Mouse (Mus musculus): ENCODE results near the gene Atxn3.
"Not testable (repeated sequence)": the region's sequence is repeated elsewhere in the genome, so short reads cannot be mapped to it uniquely, and the experiment has no call there.

The Atxn3 gene

DNA sequence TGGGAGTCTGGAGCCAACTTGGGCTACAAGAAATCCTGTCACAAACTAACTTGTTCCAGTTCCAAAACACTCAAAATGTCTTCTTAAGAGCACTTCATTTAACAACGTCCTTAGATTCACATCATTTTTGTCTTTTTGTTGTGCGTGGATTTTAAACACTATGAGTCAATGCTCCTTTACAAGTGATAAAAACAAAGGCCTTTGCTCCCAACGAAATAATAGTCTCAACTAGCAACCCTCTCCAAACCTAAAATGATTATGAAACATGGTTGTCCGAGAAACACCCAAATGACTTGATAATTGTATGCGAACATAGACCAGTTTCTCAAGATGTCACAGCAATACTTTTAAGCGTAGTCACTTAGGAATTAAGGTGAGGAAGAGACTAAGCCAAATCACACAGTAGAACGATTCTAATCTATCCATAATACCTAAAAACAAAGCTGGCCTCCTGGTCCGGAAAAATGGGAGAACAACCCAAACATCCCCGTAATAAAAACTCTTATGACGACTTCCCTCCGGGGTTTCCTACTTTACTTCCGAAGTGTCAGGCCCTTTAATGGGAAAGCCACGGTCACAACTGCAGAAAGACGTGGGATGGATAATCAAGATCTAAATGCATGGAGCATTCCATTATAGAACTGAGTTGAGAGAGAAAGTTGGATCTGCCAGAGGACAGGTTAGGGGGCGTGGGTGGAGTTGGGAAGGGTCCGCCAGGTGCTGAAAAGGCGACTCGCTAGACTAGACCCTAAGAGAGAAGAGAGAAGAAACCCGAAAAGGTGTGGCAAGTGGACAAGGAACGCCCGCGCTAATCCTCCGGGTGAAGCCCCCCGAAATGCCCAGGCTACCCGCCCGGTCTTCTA is 736 bp downstream of the Atxn3 start:
- no peak for DNase-seq

DNA sequence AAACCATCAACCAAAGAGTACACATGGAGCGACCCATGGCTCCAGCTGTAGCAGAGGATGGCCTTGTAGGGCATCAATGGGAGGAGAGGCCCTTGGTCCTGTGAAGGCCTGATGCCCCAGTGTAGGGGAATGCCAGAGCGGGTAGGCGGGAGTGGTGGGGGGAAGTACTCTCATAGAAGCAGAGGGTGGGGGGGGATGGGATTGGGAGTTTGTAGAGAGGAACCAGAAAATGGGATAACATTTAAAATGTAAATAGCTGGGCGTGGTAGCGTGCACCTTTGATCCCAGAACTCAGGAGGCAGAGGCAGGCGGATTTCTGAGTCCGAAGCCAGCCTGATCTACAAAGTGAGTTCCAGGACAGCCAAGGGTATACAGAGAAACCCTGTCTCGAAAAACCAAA is 2.2 kb downstream of the Atxn3 start:
- not testable (repeated sequence) for DNase-seq

DNA sequence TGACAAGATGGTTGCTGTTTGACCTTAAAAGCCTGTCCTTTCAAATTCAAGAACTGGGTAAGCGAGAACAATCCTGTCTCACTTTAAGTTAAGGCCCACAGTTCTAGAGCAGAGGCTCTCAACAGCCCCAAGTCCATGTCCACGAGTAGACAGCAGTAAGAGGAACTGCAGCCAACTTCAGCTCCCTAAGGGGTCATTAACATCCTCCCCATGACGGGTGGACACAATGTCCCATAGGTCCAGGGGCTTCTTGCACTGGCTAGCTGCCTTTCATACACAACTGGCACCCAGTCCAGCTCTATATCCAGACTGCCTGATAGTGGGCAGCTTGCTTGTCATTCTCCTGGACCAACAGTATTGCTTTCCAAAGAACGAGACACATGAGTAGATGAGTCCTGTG is 9.2 kb downstream of the Atxn3 start:
- no peak for DNase-seq

DNA sequence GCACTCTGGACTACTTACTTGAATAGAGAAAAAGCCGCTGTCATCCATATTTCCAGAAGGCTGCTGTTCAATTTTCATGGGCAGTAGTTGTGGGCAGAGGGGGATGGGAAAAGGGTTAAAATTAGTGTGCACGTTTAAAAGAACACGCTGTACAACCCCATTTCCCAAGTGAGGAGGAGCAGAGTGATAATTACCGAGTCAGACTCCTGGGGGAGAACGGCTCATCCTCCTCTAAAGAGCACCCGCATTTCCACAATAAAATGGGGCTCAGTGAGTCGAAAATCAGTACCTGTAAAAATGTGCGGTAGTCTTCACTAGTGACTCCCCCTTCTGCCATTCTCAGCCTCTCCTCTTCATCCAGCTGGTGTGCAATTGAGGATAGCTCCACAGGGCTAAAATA is 10.1 kb downstream of the Atxn3 start:
- DNase-seq = no peak

DNA sequence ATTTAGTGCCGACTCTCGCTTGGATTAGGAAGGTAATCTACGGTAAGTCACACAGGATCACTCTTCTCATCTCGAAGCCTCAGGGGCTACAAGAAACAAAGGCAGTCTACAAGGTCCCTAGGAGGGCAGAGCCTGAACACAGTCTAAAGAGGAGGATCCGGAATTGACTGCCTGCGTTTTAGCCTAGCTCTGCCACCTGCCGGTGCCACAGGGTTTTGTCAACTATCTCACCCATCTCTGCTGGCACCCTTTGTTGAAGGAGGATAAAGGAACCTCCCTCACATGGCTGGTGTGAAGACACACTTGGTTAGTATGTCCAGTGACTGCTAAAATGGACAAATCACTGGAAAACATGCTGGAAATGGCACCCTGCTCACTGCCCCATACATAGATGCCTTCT is 20.5 kb downstream of the Atxn3 start:
- DNase-seq = no peak

DNA sequence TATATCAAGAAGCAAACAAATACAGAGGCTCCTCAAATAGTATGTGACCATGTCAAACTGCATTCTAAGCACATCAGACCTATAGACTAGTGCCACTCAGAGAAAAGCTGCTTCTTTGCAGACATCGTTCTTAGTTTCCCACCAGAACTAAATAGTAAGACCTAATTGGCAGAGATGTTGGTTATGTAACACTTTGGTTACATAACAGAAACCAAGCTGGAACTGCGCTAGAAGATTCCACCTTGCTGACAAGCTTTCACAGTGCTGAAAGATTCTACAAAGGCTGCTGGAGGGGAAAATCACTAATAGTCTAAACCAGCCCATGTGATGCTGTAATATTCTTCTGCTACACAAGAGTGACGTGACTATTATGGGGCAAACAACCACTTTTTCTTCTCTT is 22.8 kb downstream of the Atxn3 start:
- DNase-seq = no peak

DNA sequence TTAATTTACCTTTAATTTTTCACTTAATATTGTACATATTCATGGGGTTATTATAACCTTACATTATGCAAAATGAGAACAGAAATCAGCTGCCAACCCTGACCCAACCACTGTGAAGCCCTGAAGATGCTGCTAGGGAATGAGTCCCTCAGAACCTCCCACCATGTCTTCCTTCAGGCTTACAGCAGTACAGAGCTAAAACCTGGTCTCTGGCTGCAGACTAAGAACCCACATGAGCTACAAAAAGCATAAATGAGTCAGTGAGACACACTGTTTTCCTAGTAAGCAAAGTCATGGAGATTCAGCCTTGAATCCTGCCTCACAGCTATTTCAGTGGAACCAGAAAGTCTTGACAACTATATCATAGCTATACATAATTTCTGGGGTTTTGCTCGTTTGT is 29.6 kb downstream of the Atxn3 start:
- no peak for DNase-seq

DNA sequence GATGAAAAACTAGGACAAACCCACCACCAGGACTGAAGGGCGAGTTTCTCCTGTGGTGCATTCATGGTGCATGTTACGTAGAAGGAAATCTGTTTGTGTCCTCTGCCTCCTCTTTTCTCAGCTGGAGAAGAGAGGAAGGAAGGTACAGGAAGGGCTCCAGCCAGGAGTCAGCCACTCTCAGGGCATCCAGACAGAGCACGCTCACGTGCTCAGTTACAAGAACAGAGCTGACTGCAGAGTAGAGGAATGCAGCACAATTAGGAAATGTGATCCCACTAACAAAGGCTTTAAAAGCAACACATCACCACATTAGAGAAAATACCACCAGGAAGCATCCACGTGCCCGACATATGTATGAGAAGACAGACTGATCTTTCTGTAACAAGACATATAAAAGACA is 35.7 kb downstream of the Atxn3 start:
- no peak for DNase-seq

DNA sequence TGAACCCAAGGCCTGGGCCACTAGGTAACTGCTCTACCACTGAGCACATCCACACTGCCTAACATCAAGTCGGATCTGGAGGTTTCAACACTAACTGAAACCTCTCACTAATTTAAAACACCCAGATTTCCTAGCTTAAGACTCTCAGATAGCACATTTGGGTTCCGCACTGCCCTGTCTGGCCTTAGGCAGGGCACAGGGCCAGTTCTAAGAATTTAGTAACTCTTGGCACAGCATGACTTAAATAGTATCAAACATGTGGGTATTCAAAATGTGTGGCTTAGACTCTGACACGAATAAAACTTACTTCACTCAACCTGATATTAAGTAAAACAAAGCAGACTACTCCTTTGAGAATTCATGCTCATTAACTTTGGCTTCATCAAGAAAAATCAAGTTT is 38.2 kb downstream of the Atxn3 start:
- DNase-seq = no peak

DNA sequence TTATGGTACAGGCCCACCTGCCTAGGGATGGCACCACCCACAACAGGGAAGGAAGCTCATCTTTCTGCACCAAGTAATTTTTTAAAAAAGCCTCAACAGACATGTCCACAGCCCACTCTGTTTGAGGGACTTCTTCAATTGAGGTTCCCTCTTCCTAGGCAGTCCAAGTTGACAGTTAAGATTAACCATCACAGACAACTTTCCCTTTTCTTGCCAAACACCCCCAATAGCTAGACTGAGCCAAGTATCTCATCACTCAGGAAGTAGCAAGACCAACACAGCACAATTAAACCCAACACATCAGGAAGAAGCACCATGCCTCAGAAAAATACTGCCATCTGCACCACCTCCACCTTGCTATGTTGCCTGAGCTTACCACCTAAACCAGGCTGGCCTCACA is 40.9 kb downstream of the Atxn3 start:
- DNase-seq = no peak

DNA sequence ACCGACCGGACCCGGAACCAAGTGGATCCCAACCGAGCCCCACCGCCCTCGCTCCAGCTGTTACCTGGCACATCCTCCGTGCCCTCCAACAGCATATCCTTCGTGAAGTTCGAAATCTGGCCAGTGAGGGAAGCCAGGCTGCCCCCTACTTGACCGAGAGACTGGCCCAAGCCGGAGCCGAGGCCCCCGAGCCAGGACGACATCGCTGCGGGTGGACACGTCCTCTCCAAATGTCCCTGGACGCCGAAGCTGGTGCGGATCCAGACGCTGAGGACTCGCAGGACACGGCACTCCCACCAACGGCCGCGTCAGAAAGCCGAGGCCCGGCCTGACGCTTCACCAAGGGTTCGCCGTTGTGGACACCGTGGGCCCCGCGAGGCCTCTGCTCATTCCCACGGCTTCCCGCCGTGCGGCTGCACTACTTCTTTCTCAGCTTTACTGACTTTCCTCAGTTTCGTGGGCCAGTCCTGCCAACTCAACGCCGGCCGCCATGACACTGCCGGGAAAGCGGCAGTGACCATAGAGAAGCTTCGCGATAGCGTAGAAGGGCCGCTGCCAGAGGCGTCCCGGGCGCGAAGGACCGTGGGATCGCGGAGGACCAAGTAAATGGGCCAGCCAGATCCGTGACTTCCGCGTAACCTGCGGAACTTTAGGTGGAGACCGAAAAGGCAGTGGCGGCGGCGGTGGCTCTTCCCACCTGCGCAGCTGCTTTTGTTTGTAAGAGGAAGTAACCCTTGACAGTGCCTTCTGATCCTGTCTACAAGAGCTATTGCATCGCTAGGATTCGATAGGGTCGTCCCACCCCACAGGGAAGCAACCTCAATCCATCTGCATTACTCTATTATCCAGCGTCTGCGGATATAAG is 45.2 kb downstream of the Atxn3 start, which contains the start of gene Trip11:
Gene Trip11, minus strand, starts transcription at position 642 of the 865 bp plus-strand sequence.
- DNase-seq = peak; percentile 91

DNA sequence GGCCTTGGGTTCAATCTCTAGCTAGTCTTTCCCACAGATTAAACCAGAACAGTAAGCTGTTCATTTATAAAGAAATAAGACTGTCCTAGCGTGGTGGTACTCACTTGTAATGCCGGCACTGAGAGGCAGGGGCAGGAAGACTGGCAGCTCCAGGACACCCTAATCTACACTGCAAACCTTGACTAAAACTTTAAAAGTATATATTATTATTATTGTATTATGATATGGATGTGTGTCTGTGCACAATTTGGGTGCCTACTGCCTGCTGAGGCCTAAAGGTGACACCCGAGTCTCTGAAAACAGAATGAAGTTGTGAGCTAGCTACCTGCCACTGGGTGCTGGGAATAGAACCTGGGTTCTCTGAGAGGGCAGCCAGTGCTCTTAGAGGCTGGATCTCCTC is 46.7 kb downstream of the Atxn3 start:
- no peak for DNase-seq

DNA sequence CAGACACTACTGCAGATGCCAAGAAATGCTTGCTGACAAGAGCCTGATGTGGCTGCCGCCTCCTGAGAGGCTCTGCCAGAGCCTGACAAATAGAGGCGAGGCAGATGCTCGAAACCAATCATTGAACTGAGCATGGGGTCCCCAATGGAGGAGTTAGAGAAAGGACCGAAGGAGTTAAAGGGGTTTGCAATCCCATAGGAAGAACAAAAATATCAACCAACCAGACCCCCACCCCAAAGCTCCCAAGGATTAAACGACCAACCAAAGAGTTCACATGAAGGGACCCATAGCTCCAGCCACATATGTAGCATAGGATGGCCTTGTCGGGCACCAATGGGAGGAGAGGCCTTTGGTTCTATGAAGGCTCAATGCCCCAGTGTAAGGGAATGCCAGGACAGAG is 47.7 kb downstream of the Atxn3 start:
- no peak for DNase-seq

DNA sequence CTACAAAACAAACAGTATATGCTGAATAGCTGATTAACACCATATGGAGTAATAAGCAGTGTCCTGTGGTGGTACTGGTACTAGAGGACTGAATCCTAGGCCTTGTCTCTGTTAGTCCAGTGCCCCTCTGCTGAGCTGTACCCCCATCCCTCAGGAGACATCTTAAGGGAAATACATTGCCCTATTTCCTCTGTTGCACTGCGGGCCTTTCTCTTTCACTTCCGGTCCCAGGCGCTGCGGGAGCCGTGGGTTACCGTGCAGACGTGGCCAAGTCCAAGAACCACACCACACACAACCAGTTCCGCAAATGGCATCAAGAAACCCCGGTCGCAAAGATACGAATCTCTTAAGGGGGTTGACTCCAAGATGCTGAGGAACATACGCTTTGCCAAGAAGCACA is 52.2 kb downstream of the Atxn3 start:
- no peak for DNase-seq

DNA sequence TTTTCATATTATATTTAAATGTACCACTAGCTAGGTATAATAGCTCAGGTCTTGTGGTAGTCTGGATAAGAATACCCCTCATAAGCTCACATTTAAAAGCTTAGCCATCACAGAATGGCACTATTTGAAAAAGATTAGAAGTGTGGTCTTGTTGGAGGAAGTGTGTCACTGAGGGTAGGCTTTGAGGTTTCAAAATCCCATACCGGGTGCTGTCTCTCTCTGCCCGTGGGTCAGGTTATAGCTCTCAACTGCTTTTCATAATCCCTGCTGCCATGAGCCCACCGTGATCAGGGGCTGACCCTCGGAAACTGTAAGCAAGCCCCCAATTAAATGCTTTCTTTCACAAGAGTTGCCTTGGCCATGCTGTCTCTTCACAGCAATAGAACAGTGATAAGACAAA is 53.1 kb downstream of the Atxn3 start:
- DNase-seq = no peak

DNA sequence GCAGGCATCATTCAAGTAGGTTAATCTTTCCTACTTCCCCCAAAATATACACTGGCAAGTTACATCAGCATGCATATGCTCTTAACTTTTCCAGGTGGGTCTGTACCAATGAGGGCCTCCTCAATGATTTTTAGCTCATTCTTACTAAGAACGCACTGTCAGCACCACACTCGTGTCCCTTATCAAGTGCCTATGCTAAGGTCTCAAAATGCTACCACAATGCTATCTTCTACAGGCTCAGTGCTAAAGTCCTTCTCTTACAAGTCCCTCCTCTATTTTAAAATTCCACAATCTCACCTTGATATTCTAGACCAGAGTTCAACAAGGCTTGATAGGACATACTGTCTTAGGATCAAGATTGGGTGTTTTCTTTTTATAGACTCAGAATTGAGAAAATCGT is 53.9 kb downstream of the Atxn3 start:
- DNase-seq = no peak

DNA sequence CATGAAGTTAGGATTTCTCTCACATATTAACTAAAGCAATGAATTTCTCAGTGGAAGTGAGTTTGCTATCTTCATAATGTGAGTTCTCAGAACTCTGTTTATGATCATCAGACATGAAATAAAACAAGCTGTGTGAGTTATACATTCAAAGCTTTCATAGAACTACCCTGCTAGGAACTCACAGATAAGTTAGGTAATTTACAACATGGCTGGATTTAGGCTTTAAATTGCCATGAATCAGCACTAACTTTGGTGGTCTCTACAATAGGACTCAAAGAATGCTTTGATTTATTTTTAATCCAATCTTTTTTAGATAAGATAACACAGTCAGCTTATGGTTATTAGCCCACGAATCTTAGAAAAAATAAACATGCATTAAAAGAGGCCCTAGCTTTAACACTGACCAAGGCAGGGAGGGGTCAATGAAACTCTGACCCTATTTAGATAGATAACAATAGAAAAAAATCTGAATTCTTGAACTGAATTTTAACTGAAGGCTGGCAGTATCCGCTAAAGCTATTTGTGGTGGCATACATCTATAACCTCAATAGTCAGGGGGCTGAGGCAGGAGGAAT is 58.3 kb downstream of the Atxn3 start:
- no peak for DNase-seq

DNA sequence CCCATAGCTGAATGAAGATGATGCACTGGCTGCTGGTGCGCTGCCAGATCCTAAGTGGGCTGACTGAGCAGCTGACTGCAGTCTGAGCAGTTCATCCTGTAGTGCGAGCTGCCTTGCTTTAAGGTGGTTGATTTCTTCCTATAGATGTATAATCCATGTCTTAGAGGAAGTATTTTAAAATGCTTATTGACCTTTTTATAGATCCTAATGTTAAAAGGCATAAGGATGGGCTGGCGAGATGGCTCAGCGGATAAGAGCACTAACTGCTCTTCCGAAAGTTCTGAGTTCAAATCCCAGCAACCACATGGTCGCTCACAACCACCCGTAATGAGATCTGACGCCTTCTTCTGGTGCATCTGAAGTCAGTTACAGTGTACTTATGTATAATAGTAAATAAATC is 59.1 kb downstream of the Atxn3 start:
- DNase-seq = no peak

DNA sequence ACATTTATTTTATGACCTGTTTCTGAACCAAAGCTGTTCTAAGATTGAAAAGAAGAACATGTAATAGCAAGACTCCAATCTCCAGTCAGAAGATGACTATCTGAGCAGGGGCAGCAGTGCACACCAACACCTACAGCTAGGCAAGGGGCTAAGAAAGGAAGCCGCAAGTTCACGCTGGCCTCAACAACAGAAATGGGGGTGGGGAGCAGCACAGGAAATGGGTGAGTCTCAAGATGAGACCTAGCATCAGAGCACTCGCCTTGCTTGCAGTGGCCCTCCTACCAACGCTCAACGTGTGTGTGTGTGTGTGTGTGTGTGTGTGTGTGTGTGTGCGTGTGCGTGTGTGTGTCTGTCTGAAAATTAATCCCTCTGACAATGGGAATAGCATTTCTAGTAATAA is 60.9 kb downstream of the Atxn3 start:
- DNase-seq = no peak

DNA sequence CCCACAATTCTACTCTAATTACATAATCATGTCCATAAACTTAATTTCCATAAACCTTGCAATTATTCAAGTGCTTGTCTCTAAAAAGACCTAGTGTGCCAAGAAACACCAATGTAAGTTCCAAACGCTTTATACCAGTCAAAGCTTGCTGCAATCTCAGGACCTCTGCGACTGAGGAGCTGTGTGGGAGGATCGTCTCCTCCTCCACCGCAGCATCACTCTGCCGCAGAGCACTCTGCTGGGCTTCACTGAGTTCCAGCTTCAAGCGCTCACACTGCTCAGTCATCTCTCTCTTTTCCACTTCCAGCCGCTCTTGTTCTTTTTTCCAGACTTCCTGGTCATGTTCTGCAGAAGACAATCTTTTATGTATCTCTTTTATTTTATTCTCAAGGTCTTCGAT is 64.8 kb downstream of the Atxn3 start:
- DNase-seq = peak; percentile 25

DNA sequence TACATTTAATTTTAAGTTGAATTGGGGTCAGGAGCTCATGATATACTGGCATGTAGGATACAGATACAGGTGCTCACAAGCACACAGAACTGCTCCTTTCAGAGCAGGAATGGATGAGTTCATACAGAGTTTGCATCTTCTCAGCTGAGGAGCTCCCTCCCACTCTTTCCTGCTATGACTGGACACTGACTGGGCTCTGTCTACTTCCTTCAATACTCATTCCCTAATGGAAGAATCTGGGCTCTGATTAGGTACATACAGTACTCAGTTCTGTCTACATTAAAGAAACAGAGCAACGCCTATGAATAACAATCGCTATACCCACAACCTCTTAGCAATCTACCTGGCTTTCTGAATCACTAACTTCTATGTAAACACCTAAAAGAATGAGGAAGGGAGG is 65.2 kb downstream of the Atxn3 start:
- DNase-seq = no peak

DNA sequence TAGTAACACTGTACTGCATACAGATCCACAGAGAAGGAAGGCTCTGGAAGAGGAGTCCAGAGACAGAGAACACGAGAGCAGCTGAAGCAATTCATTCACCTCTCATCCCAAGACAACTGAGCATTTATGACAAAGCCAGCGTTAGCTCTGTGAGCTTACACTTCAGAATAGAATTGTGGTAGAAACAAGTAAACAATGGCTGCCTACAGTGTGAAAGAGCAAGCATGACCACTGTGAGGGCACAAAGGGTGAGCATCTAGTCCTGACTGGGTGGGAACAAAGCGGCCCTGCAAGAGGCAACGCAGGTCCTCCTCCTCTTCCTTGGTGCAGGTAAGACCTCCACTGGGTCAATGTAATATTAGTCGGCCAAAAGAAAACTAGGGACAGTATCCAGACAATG is 67.0 kb downstream of the Atxn3 start:
- no peak for DNase-seq

DNA sequence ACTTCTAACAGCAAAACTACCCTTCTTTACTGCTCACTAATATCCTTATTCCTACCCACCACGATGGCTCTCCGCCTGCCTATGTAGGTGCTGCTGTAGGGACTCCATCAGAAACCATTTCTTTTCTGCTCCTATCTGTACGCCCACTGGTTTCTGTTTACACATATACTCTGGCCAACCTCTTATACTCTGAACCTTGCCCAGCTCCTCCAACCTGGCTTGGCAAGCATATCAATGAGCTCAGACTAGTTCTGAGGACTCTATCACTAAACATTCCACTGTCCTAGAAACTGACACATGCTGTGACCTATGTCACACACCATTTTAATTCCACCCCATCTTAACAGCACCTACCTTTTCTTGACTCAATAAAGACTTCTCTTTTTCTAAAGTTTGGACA is 68.7 kb downstream of the Atxn3 start:
- no peak for DNase-seq

DNA sequence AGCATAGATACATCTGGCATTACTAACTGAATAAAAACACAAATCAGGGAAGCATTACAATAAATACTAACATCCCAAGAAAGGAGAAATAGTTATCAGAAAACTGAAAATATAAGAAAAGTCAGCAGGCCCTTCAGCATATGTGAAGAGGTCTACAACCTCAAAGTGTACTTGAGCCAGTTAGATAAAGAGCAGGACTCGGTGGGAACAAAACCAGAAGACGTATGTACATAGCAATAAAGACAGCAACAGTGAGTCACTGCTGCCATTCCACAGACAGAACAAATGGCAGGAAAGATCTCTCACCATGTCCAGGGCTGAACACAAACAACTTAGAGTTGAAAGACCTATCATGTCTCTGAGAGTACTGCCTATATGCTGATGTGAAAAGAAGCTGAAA is 69.7 kb downstream of the Atxn3 start:
- no peak for DNase-seq

Measured in right cerebral cortex, postnatal 25 days (tissue).